Mouse (Mus musculus) CH12.LX (cell line): ENCODE results near the gene Hint3. TPM values are rescaled to one million over a fixed set of nuclear protein-coding genes. Genes with fewer than 3 reads are reported as not detected.
A peak's percentile ranks its signal among the peaks of the same experiment; 100 is the strongest.

Source experiments
- DNase-seq: peaks from one replicate; pipeline ENCODE4 v3.0.0-alpha.2; 2013; ENCODE audit errors: extremely low read depth
- H3K27ac ChIP-seq: 2 replicates; pipeline ENCODE4 v1.5.1; 2012; ENCODE audit warnings: low read depth, mild to moderate bottlenecking, control low read depth, moderate library complexity; ENCODE audit not compliant: insufficient read depth
- H3K27me3 ChIP-seq: replicated peaks from 2 replicates; pipeline ENCODE3; 2012; ENCODE audit warnings: inconsistent platforms
- H3K36me3 ChIP-seq, 2 experiments: replicated peaks in 1 of 2; 2 replicates each; pipeline versions ENCODE3 to v1.6.1; 2012; ENCODE audit warnings: inconsistent platforms in 1 of 2, low read length in 1 of 2, mild to moderate bottlenecking in 1 of 2, mixed read lengths in 1 of 2, moderate library complexity in 1 of 2; ENCODE audit not compliant: control insufficient read depth in 1 of 2, insufficient read depth in 1 of 2
- H3K4me1 ChIP-seq, 2 experiments: 2 replicates each; pipeline ENCODE4 v1.6.1; 2012; ENCODE audit warnings: inconsistent platforms in 1 of 2, moderate library complexity in 1 of 2; ENCODE audit not compliant: insufficient read depth in 2 of 2, control insufficient read depth in 1 of 2
- H3K4me2 ChIP-seq: 2 replicates; pipeline ENCODE4 v1.6.1; 2012; ENCODE audit warnings: low read depth, mild to moderate bottlenecking, control low read depth; ENCODE audit not compliant: poor library complexity, insufficient read depth, severe bottlenecking
- H3K4me3 ChIP-seq, 3 experiments: fragments of 150-350 bp in 1 of 3; sonication (generic) in 1 of 3; replicated peaks in 1 of 3; 2 replicates each; pipeline versions ENCODE3 to v1.5.1; 2011 to 2012; ENCODE audit warnings: low read depth in 2 of 3, low read length in 2 of 3, mild to moderate bottlenecking in 2 of 3, moderate library complexity in 2 of 3, control low read depth in 1 of 3, improper control_type of control experiment in 1 of 3, inconsistent platforms in 1 of 3, mixed read lengths in 1 of 3; ENCODE audit not compliant: poor library complexity in 1 of 3
- H3K79me2 ChIP-seq: replicated peaks from 2 replicates; pipeline ENCODE4 v1.6.1; 2012; ENCODE audit warnings: mild to moderate bottlenecking, moderate library complexity; ENCODE audit not compliant: control insufficient read depth, poor library complexity, insufficient read depth, severe bottlenecking; ENCODE audit errors: extremely low read depth
- H3K9ac ChIP-seq: 2 replicates; pipeline ENCODE4 v1.6.1; 2012; ENCODE audit warnings: low read depth, mild to moderate bottlenecking, control low read depth, moderate library complexity; ENCODE audit not compliant: insufficient read depth
- H3K9me3 ChIP-seq: replicated peaks from 2 replicates; pipeline ENCODE3; 2012; ENCODE audit warnings: low read length, inconsistent platforms, mixed read lengths
- BHLHE40 ChIP-seq: IDR thresholded peaks from 2 replicates; pipeline ENCODE4 v1.6.1; 2011; ENCODE audit warnings: mild to moderate bottlenecking, low read depth, low read length, improper control_type of control experiment
- EP300 ChIP-seq: IDR thresholded peaks from 2 replicates; pipeline ENCODE4 v1.6.1; 2011; ENCODE audit warnings: low read length, improper control_type of control experiment
- ETS1 ChIP-seq: conservative IDR thresholded peaks from 2 replicates; pipeline ENCODE4 v1.6.1; 2012; ENCODE audit warnings: low read depth, mild to moderate bottlenecking, inconsistent platforms, low read length, improper control_type of control experiment, moderate library complexity
- GABPA ChIP-seq: IDR thresholded peaks from 2 replicates; pipeline ENCODE4 v1.6.1; 2012; ENCODE audit warnings: low read depth, low read length, improper control_type of control experiment, inconsistent platforms; ENCODE audit not compliant: insufficient replicate concordance
- HCFC1 ChIP-seq: IDR thresholded peaks from 2 replicates; pipeline ENCODE4 v1.6.1; 2012; ENCODE audit warnings: low read depth, mild to moderate bottlenecking, inconsistent platforms, low read length, improper control_type of control experiment
- IRF4 ChIP-seq: IDR thresholded peaks from 2 replicates; pipeline ENCODE4 v1.6.1; 2014; ENCODE audit warnings: low read depth, mild to moderate bottlenecking, inconsistent platforms, low read length, improper control_type of control experiment
- JUND ChIP-seq: conservative IDR thresholded peaks from 2 replicates; pipeline ENCODE4 v1.6.1; 2011; ENCODE audit warnings: low read depth, low read length, improper control_type of control experiment
- MAFK ChIP-seq: IDR thresholded peaks from 2 replicates; pipeline ENCODE4 v1.6.1; 2011; ENCODE audit warnings: low read length, improper control_type of control experiment; ENCODE audit not compliant: insufficient replicate concordance
- MAX ChIP-seq: IDR thresholded peaks from 2 replicates; pipeline ENCODE4 v1.6.1; 2011; ENCODE audit warnings: low read length, improper control_type of control experiment
- MXI1 ChIP-seq: IDR thresholded peaks from 2 replicates; pipeline ENCODE4 v1.6.1; 2011; ENCODE audit warnings: mild to moderate bottlenecking, low read depth, low read length, improper control_type of control experiment
- POLR2AphosphoS2 ChIP-seq: IDR thresholded peaks from 2 replicates; pipeline ENCODE4 v1.6.1; 2011; ENCODE audit warnings: low read depth, low read length, improper control_type of control experiment
- TBP ChIP-seq: conservative IDR thresholded peaks from 2 replicates; pipeline ENCODE4 v1.6.1; 2011; ENCODE audit warnings: low read depth, low read length, improper control_type of control experiment
- USF2 ChIP-seq: conservative IDR thresholded peaks from 2 replicates; pipeline ENCODE4 v1.6.1; 2011; ENCODE audit warnings: low read depth, low read length, improper control_type of control experiment
- ZKSCAN1 ChIP-seq: IDR thresholded peaks from 2 replicates; pipeline ENCODE4 v1.6.1; 2012; ENCODE audit warnings: low read depth, inconsistent platforms, low read length, improper control_type of control experiment, borderline replicate concordance
- ZNF384 ChIP-seq: IDR thresholded peaks from 2 replicates; pipeline ENCODE4 v1.6.1; 2012; ENCODE audit warnings: low read depth, low read length, improper control_type of control experiment, inconsistent platforms
- dilution Hi-C: fragments of 300-500 bp; cut with MboI; formaldehyde crosslinking; loops from 2 replicates; pipeline ENCODE4 v1.14.3; 2020; ENCODE audit warnings: low sequenced_read_pairs; ENCODE audit not compliant: extremely low pct_unique_long_range_greater_than_20kb, extremely low pct_ligation_motif_present
- in situ Hi-C: fragments of 300-500 bp; cut with MboI; formaldehyde crosslinking; loops from 3 replicates; pipeline ENCODE4 v1.14.3; 2019; ENCODE audit warnings: low sequenced_read_pairs, low pct_ligation_motif_present, low pct_unique_long_range_greater_than_20kb, mixed read lengths
- polyA plus RNA-seq: library from polyadenylated mRNA; unstranded; fragments of >175 nt; gene quantifications from 2 replicates; pipeline ENCODE4 v1.2.1, GENCODE M21; 2012; ENCODE audit warnings: low read depth; ENCODE audit not compliant: insufficient read length
- total RNA-seq, 2 experiments: library from RNA; depleted of rRNA; stranded (reverse); fragments of 300-350 nt in 1 of 2; fragments of >200 nt in 1 of 2; gene quantifications; 2 replicates each; pipeline ENCODE4 v1.2.3; 2012 to 2014

The Hint3 gene
- total and polyA plus RNA-seq, 3 experiments = 10.3 to 16.1 (median 14.2) TPM

- no peak overlapping the region for H3K27ac ChIP-seq
- dilution Hi-C loops = no loop called here
- TF ChIP-seq MAFK = peak; percentile 73
- TF ChIP-seq MAX = no peak
- TF ChIP-seq MXI1 = no peak
- TF ChIP-seq, all 38 proteins: peak for 1
Observed at GRCm38 (mm10) chr10:30613039-30613438, 16.4 kb downstream of the Hint3 start.

DNA sequence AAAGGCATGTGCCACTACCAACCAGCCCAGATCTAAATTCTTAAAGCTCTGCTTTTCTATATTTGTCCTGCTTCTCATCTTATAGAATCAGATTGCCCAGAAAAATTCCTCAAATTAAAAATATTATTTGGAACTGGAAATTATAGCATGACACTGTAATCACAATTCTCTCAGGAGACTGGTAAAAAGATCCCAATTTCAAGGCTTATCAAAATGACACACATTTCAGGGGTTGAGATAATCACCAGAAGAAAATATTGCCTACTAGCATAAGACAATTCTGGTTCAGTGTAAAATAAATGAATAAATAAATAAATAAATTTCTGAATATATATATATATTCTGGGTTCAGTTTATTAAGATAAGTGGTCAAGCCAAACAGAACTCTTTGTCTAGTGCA lies 19.8 kb downstream of the Hint3 start:
- Histone ChIP-seq H3K36me3 (peaks cover 3 to 20% of the 10 kb centered on the region in 2 experiments), H3K9me3 (no peaks in the 10 kb centered on the region), H3K9ac (no peak overlapping the region), H3K4me2 (no peak overlapping the region), H3K4me3 (no peak overlapping the region), H3K27ac (no peak overlapping the region), H3K27me3 (no peaks in the 10 kb centered on the region), H3K4me1 (no peaks in the 10 kb centered on the region), H3K79me2 (no peaks in the 10 kb centered on the region)
- DNase-seq = no peak
- in situ Hi-C loops = loop anchor here (25.0 kb wide), 1 partner anchor 703 kb away; the partner anchor contains the start of gene Hddc2
- dilution Hi-C loops = no loop called here
- TF ChIP-seq BHLHE40 (no peak), MAX (no peak), GABPA (no peak), POLR2AphosphoS2 (no peak), IRF4 (no peak), TBP (no peak), USF2 (no peak), ZNF384 (no peak), ETS1 (no peak), MAFK (no peak), EP300 (no peak), JUND (no peak), ZKSCAN1 (no peak), MXI1 (no peak), HCFC1 (no peak)

More at GRCm38 (mm10) chr10:30613039-30613438, 16.4 kb downstream of the Hint3 start:
- in situ Hi-C loops = loop anchor here (25.0 kb wide), 1 partner anchor 699 kb away; the partner anchor contains the start of gene Hddc2
- 0 out of 2 replicates have a peak, but pooled peaks cover 2% of the 10 kb centered on the region for H3K79me2 ChIP-seq
- H3K9me3 ChIP-seq = no peaks in the 10 kb centered on the region
- H3K4me1 ChIP-seq = peaks cover 0 to 5% of the 10 kb centered on the region in 2 experiments; a peak in 2 of 4 replicates
- no peak overlapping the region for H3K9ac ChIP-seq
- H3K4me2 ChIP-seq = no peak overlapping the region
- DNase-seq = no peak
- no peaks in the 10 kb centered on the region for H3K27me3 ChIP-seq
- H3K4me3 ChIP-seq = no peak overlapping the region
- H3K36me3 ChIP-seq = peaks cover 3 to 17% of the 10 kb centered on the region in 2 experiments
